Mouse (Mus musculus) kidney, postnatal 14 days (tissue): ENCODE results near the gene Edar.

Source experiments
- DNase-seq: peaks from one replicate; pipeline ENCODE4 v3.0.0; 2022; ENCODE audit warnings: mixed read lengths

The Edar gene

DNA sequence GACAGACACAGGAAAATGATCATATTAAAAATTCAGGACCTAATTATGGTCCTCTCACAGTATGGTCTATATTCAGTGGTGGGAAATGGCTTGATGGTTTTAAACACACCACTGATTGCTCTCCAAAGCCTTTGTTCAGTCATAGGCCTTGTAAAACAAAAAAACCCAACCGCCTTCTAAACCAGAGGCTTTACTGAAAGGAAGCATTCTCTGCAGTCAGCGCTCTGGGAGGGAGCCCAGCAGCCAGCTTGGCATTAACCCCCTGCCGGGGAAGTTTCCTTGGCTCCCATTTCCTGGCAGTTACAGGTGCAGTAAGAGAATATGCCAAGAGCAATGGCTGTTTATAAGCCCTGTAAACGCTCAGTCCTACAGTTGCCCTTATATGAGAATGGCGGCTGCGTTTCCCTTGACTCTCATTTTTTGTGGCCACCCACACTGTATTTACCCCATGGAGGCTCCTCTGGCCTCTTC, 74.0 kb downstream of the Edar start:
- peak; percentile 16 for DNase-seq

DNA sequence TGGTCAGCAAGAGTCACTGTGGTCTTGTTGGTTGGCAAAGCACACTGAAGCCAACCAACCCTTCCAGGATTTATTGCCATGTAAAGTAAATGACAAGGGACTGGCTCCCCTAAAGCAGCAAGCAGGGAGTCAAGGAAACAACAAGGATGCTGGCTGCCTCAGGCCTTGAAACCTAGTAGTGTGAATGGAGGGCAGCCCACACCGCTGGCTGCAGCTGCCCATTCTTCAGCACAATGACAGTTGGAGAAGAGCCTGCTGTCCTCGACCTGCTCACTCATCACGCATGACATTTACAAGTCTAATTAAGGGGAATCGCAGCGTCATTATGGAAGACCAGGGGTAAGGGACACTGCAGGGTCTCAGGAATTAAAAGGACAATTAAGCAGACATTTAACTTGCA, 74.5 kb downstream of the Edar start:
- no peak for DNase-seq

GRCm38 (mm10) chr10:58600151-58600550, 75.3 kb downstream of the Edar start:
- no peak for DNase-seq

- DNase-seq: no peak
Observed at GRCm38 (mm10) chr10:58595821-58596220, 79.6 kb downstream of the Edar start.

GRCm38 (mm10) chr10:58595197-58595596, 80.3 kb downstream of the Edar start:
- DNase-seq: no peak

- no peak for DNase-seq
Observed at GRCm38 (mm10) chr10:58594486-58594885, 81.0 kb downstream of the Edar start.

- no peak for DNase-seq
Observed at GRCm38 (mm10) chr10:58585427-58586223, 89.8 kb downstream of the Edar start.

- peak; percentile 32 for DNase-seq
Observed at GRCm38 (mm10) chr10:58560521-58560920, 114.9 kb downstream of the Edar start.

GRCm38 (mm10) chr10:58559901-58560300, 115.6 kb downstream of the Edar start:
- peak; percentile 48 for DNase-seq

GRCm38 (mm10) chr10:58559098-58559497, 116.4 kb downstream of the Edar start:
- DNase-seq: peak; percentile 52

DNA sequence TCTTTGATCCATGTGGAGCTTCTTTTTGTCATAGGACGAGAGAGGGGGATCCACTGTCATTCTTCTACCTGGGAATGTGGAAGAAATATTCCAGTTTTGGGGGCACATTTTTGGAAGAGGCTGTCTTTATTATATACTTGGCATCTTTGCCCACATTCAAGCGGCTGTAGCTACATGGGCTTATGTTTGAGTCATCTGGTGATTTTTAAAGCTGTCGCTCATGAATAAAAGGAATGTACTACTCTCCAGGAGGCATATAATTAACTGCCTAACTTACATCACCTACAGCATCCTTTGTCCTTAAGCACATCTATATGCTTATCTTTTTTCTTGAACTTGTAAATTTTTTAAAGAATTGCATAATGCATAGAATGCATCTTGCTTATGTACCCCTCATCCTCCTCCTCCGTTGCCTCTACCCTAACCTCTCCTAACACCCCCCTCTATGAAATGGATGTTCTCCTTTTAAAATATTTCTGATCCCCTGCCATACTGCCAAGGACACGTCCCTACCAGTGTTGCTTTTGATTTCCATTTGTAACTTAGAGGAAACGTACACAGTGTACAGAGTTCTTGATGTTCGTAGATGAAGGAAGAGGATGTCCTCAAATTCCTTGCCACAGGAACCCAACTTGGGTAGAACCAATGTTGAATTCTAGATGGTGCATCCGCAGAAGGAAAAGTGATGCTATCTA, 120.6 kb downstream of the Edar start:
- no peak for DNase-seq
